Mouse (Mus musculus) ES-E14 (cell line): Measurements from ENCODE around the gene Trim54. TPM values are rescaled to one million over a fixed set of nuclear protein-coding genes. Genes with fewer than 3 reads are reported as not detected.

Experiments
- DNase-seq: peaks from one replicate; pipeline ENCODE4 v3.0.0-alpha.2; 2013; ENCODE audit warnings: low read depth, low spot score
- H3K27ac ChIP-seq: 2 replicates; pipeline ENCODE4 v1.5.1; 2012; ENCODE audit warnings: low read depth, mild to moderate bottlenecking, low read length, moderate library complexity, mixed read lengths; ENCODE audit not compliant: poor library complexity, insufficient read depth, severe bottlenecking
- H3K36me3 ChIP-seq: 2 replicates; pipeline ENCODE4 v1.6.1; 2012; ENCODE audit warnings: mild to moderate bottlenecking, low read length, moderate library complexity, mixed read lengths; ENCODE audit not compliant: control insufficient read depth, poor library complexity, insufficient read depth, severe bottlenecking
- H3K4me1 ChIP-seq, 2 experiments: fragments of 150-350 bp in 1 of 2; sonication (generic) in 1 of 2; 2 replicates each; pipeline ENCODE4 v1.6.1; 2012; ENCODE audit warnings: low read length in 2 of 2, mild to moderate bottlenecking in 1 of 2, mixed read lengths in 1 of 2; ENCODE audit not compliant: control insufficient read depth in 2 of 2, insufficient read depth in 2 of 2, poor library complexity in 1 of 2
- H3K4me3 ChIP-seq, 2 experiments: fragments of 150-350 bp in 1 of 2; sonication (generic) in 1 of 2; 2 replicates each; pipeline ENCODE4 v1.5.1; 2012; ENCODE audit warnings: low read length in 2 of 2, low read depth in 1 of 2, mild to moderate bottlenecking in 1 of 2, mixed read lengths in 1 of 2; ENCODE audit not compliant: insufficient read depth in 1 of 2, poor library complexity in 1 of 2, severe bottlenecking in 1 of 2
- H3K9ac ChIP-seq: 2 replicates; pipeline ENCODE4 v1.6.1; 2012; ENCODE audit warnings: low read depth, mild to moderate bottlenecking, low read length, mixed read lengths; ENCODE audit not compliant: poor library complexity, insufficient read depth, severe bottlenecking
- H3K9me3 ChIP-seq: fragments of 150-350 bp; sonication (generic); 2 replicates; pipeline ENCODE4 v1.6.1; 2012; ENCODE audit warnings: low read depth, mild to moderate bottlenecking, low read length; ENCODE audit not compliant: control insufficient read depth, insufficient read depth
- CHD2 ChIP-seq: IDR thresholded peaks from 2 replicates; pipeline ENCODE4 v1.6.1; 2014; ENCODE audit warnings: mild to moderate bottlenecking, low read depth, low read length, inconsistent platforms
- HCFC1 ChIP-seq: IDR thresholded peaks from 2 replicates; pipeline ENCODE4 v1.6.1; 2012; ENCODE audit warnings: low read length, inconsistent platforms, borderline replicate concordance; ENCODE audit not compliant: insufficient read depth
- MAFK ChIP-seq: IDR thresholded peaks from 2 replicates; pipeline ENCODE4 v1.6.1; 2014; ENCODE audit warnings: mild to moderate bottlenecking, low read depth, low read length, inconsistent platforms; ENCODE audit not compliant: insufficient read depth
- ZC3H11A ChIP-seq: IDR thresholded peaks from 2 replicates; pipeline ENCODE4 v1.6.1; 2012; ENCODE audit warnings: low read depth, mild to moderate bottlenecking, inconsistent platforms, low read length, borderline replicate concordance
- ZNF384 ChIP-seq: IDR thresholded peaks from 2 replicates; pipeline ENCODE4 v1.6.1; 2012; ENCODE audit warnings: low read depth, low read length, inconsistent platforms
- in situ Hi-C, 2 experiments: fragments of 600-800 bp; cut with MboI; formaldehyde crosslinking; loops; one replicate each; pipeline ENCODE4 v1.15.1; 2025; ENCODE audit warnings: low sequenced_read_pairs in 2 of 2, inconsistent platforms in 1 of 2; ENCODE audit not compliant: unreplicated experiment in 2 of 2
- total RNA-seq: library from RNA; depleted of rRNA; stranded (reverse); fragments of 300-350 nt; gene quantifications from 2 replicates; pipeline ENCODE4 v1.2.3, GENCODE M21; 2012

Trim54 gene
- total RNA-seq, 1 experiment: 2.3 TPM

DNA sequence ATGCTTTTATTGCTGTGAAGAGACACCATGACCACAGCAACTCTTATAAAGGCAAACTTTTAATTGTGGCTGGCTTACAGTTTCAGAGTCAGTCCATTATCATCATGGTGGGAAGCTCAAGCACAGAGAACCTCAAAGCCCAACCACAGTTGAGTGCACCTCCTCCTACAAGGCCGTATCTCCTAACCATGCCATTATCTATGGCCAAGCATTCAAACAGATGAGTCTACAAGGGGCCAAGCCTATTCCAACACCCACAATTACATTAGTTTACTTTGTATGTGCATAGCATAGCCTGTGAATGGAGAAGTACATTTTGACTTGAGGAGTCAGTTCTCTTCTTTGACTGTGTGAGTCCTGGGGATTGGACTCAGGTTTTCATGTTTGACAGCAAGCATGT, 48.4 kb downstream of the Trim54 start:
- no peak overlapping the region for H3K4me3 ChIP-seq
- in situ Hi-C loops: no loop called here
- no peak for DNase-seq
- no peak overlapping the region for H3K27ac ChIP-seq
- no peak overlapping the region for H3K9ac ChIP-seq
- H3K4me1 ChIP-seq: no peaks in the 10 kb centered on the region
- no peaks in the 10 kb centered on the region for H3K9me3 ChIP-seq
- TF ChIP-seq HCFC1 (no peak), ZC3H11A (no peak), MAFK (no peak), CHD2 (no peak), ZNF384 (no peak)
- H3K36me3 ChIP-seq: peaks cover 56% of the 10 kb centered on the region

DNA sequence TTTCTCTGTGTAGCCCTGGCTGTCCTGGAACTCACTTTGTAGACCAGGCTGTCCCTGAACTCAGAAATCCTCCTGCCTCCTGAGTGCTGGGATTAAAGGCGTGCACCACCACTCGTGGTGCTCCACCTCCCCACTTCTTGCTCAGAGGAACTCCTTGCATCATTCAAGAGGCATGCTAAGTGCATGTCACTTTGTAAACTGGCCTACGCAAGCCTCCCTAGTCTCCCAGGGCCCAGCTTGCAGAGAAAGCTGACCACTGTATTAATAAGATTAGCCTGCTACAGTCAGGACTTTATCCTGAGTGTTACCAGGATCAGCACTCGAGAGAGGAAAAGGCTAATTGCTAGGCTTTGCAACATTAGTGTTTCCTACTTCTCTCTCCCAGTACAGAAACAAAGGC, 52.1 kb downstream of the Trim54 start:
- Histone ChIP-seq H3K36me3 (peaks cover 55% of the 10 kb centered on the region), H3K4me1 (0 out of 4 replicates have a peak, but pooled peaks cover 0 to under 1% of the 10 kb centered on the region in 2 experiments), H3K9me3 (no peaks in the 10 kb centered on the region), H3K27ac (no peak overlapping the region), H3K4me3 (no peak overlapping the region), H3K9ac (no peak overlapping the region)
- in situ Hi-C loops: no loop called here
- DNase-seq: no peak
- TF ChIP-seq MAFK (no peak), CHD2 (no peak), ZNF384 (no peak), ZC3H11A (no peak), HCFC1 (no peak)

DNA sequence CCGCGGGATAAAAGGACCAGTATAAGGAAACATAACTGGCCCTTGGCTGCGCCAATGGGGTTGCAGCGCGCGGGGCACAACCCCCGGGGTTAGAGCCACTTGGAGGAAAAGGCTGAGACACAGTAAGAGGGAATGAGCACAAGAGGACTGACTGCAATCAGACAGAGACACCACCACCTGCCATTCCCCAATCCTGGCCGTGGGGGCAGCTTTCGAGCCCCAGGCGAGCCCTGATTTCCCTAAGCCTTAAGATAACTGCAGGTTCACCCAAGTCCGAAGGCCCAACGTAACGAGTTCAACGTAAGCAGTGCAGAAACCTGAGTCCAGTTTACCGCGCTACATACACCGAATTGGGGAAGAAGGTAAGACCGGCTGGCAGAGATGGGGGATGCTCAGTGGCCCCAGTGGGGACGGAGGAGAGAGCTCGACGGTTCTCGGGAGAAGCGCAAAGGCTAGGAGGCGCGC, 62.8 kb downstream of the Trim54 start:
- H3K36me3 ChIP-seq: peaks cover 2% of the 10 kb centered on the region
- peak overlapping the region; percentile 95 to 97 for H3K4me3 ChIP-seq
- peak; percentile 41 for DNase-seq
- in situ Hi-C loops: no loop called here
- peaks cover 2% of the 10 kb centered on the region in 2 experiments; a peak in 2 of 4 replicates for H3K4me1 ChIP-seq
- H3K9me3 ChIP-seq: no peaks in the 10 kb centered on the region
- H3K27ac ChIP-seq: peak overlapping the region; percentile 89
- TF ChIP-seq HCFC1: no peak
- TF ChIP-seq MAFK: no peak
- no peak; the same call in 1 of the 2 replicates for TF ChIP-seq CHD2
- no peak for TF ChIP-seq ZC3H11A
- no peak for TF ChIP-seq ZNF384
- H3K9ac ChIP-seq: peak overlapping the region; percentile 94

DNA sequence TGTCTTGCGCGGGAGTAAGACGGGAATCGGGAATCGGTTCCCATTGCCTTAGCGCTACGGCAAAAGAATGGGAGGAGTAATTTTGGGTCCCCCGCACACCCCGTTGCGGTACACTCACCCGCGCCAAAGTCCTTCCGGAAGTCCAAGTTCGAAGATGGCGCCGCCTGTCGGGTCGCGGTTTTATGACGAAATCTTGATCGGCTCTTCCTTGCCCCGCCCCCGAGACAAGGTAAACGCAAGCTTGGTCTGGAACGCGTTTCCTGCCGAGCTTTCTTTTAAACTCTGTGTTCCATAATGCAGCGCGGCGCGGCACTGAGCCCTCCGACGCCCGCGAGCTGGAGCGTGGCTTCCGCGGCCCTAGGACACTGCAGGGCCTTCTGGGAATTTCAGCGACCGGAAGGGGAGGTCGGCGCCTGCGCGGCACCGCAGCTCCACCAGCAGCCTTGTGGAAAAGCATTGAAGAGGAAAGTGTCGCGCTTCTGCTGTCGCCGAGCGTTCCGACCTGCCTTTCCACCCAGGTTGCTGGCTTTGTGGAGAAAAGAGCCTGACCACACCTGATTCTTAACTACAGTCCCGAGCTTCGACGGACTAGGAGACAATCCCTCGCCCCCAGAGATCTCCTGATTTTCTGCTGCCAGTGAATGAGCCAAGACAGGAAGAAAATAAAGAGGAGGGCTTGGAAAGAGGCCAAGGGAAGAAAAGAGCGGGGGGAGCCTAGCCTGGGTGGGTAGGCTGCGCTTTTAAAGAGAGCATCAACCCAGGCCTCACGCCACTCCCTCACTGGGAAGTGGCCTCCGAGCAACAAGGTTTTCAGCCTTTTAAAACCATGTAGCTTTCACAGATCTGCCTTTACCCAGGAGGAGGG, 63.5 kb downstream of the Trim54 start, which contains the start of the genes Gm29609 and Gtf3c2:
Gm29609 (minus strand) TSS at position 146 of the 865 bp plus-strand sequence.
Gtf3c2 (minus strand) TSS at position 379 of the 865 bp plus-strand sequence.
- peak within 1 kb of the TSS; percentile 94 for H3K9ac ChIP-seq
- DNase-seq: peak; percentile 95
- H3K36me3 ChIP-seq: no peaks in the 10 kb centered on the region; the same call in 1 of the 2 replicates
- H3K4me1 ChIP-seq: peaks cover 2% of the 10 kb centered on the region in 2 experiments; a peak in 2 of 4 replicates
- peak within 1 kb of the TSS; percentile 95 to 97 for H3K4me3 ChIP-seq
- H3K9me3 ChIP-seq: no peaks in the 10 kb centered on the region
- H3K27ac ChIP-seq: peak within 1 kb of the TSS; percentile 89
- TF ChIP-seq CHD2 (no peak), ZNF384 (no peak), HCFC1 (peak; percentile 78), ZC3H11A (no peak)
- in situ Hi-C loops: no loop called here
